Mouse (Mus musculus): Measurements from ENCODE around the gene Gm10197. TPM values are rescaled to one million over a fixed set of nuclear protein-coding genes. Genes with fewer than 3 reads are reported as not detected.

Gm10197 gene
- 3.5 TPM in 1 of 2 replicates, not detected in the other for polyA plus RNA-seq (2015; fragmentation: Nextera tagmentation; extraction: Ambion mirVana)

- no peak within 1 kb of the TSS for H3K27ac ChIP-seq (ENCODE audit: low read length)
- no peak for ATAC-seq (replicated peaks; ENCODE audit: extremely low read depth, insufficient read depth, low FRiP score)
- no peak within 1 kb of the TSS for H3K4me3 ChIP-seq (ENCODE audit: low read length)
- H3K9ac ChIP-seq (ENCODE audit: low read length), result no peak within 1 kb of the TSS
- H3K4me1 ChIP-seq (ENCODE audit: control insufficient read depth, insufficient read depth, low read length), result peaks cover 12% of the 10 kb centered on the region
- H3K4me2 ChIP-seq (ENCODE audit: low read depth, low read length), result no peak within 1 kb of the TSS
- H3K9me3 ChIP-seq (replicated peaks; ENCODE audit: control insufficient read depth, low read length), result no peaks in the 10 kb centered on the region
- WGBS, result 69% methylated on average over 13 of the region's 13 CpGs
- no peaks in the 10 kb centered on the region for H3K27me3 ChIP-seq (ENCODE audit: control insufficient read depth, insufficient read depth, low read length)
- H3K36me3 ChIP-seq (ENCODE audit: control insufficient read depth, insufficient read depth), result peaks cover 12% of the 10 kb centered on the region; the same call in 1 of the 2 replicates
Observed at GRCm38 (mm10) chr19:53371666-53372065, at the start of gene Gm10197. Gene Gm10197, minus strand, starts transcription at chr19:53371766.

GRCm38 (mm10) chr19:53420924-53421582 lies 49.5 kb upstream of the Gm10197 start:
- H3K9me3 ChIP-seq (replicated peaks; ENCODE audit: control insufficient read depth, low read length), result no peaks in the 10 kb centered on the region

GRCm38 (mm10) chr19:53419834-53420233 lies 48.3 kb upstream of the Gm10197 start:
- H3K4me3 ChIP-seq (ENCODE audit: low read length), result no peak overlapping the region
- H3K27me3 ChIP-seq (ENCODE audit: control insufficient read depth, insufficient read depth, low read length), result no peaks in the 10 kb centered on the region
- H3K4me1 ChIP-seq (ENCODE audit: control insufficient read depth, insufficient read depth, low read length), result peaks cover 11% of the 10 kb centered on the region
- no peak overlapping the region for H3K9ac ChIP-seq (ENCODE audit: low read length)
- H3K9me3 ChIP-seq (replicated peaks; ENCODE audit: control insufficient read depth, low read length), result no peaks in the 10 kb centered on the region
- 46% methylated on average over 5 of the region's 5 CpGs for WGBS
- no peak overlapping the region for H3K27ac ChIP-seq (ENCODE audit: low read length)
- H3K36me3 ChIP-seq (ENCODE audit: control insufficient read depth, insufficient read depth), result no peaks in the 10 kb centered on the region
- ATAC-seq (replicated peaks; ENCODE audit: extremely low read depth, insufficient read depth, low FRiP score), result no peak
- no peak overlapping the region for H3K4me2 ChIP-seq (ENCODE audit: low read depth, low read length)

More at GRCm38 (mm10) chr19:53420924-53421582, 49.5 kb upstream of the Gm10197 start:
- H3K4me3 ChIP-seq (ENCODE audit: low read length), result peak overlapping the region; percentile 46
- H3K27me3 ChIP-seq (ENCODE audit: control insufficient read depth, insufficient read depth, low read length), result no peaks in the 10 kb centered on the region
- WGBS, result under 1% methylated on average over 19 of the region's 19 CpGs
- no peaks in the 10 kb centered on the region for H3K36me3 ChIP-seq (ENCODE audit: control insufficient read depth, insufficient read depth)
- peak; percentile 87 for ATAC-seq (replicated peaks; ENCODE audit: extremely low read depth, insufficient read depth, low FRiP score)
- peaks cover 11% of the 10 kb centered on the region for H3K4me1 ChIP-seq (ENCODE audit: control insufficient read depth, insufficient read depth, low read length)
- peak overlapping the region; percentile 53 for H3K9ac ChIP-seq (ENCODE audit: low read length)
- peak overlapping the region; percentile 64 for H3K4me2 ChIP-seq (ENCODE audit: low read depth, low read length)
- peak overlapping the region; percentile 71 for H3K27ac ChIP-seq (ENCODE audit: low read length)

- Histone ChIP-seq H3K36me3 (ENCODE audit: control insufficient read depth, insufficient read depth) (no peaks in the 10 kb centered on the region), H3K4me2 (ENCODE audit: low read depth, low read length) (no peak overlapping the region), H3K27me3 (ENCODE audit: control insufficient read depth, insufficient read depth, low read length) (no peaks in the 10 kb centered on the region), H3K4me3 (ENCODE audit: low read length) (no peak overlapping the region), H3K27ac (ENCODE audit: low read length) (no peak overlapping the region), H3K9me3 (replicated peaks; ENCODE audit: control insufficient read depth, low read length) (no peaks in the 10 kb centered on the region), H3K4me1 (ENCODE audit: control insufficient read depth, insufficient read depth, low read length) (peaks cover 20% of the 10 kb centered on the region), H3K9ac (ENCODE audit: low read length) (no peak overlapping the region)
- ATAC-seq (replicated peaks; ENCODE audit: extremely low read depth, insufficient read depth, low FRiP score), result no peak
- 71% methylated on average over 17 of the region's 17 CpGs for WGBS
Observed at GRCm38 (mm10) chr19:53415198-53415597, 43.6 kb upstream of the Gm10197 start.

- no peak overlapping the region for H3K4me3 ChIP-seq (ENCODE audit: low read length)
- H3K27ac ChIP-seq (ENCODE audit: low read length), result no peak overlapping the region
- H3K27me3 ChIP-seq (ENCODE audit: control insufficient read depth, insufficient read depth, low read length), result no peaks in the 10 kb centered on the region
- ATAC-seq (replicated peaks; ENCODE audit: extremely low read depth, insufficient read depth, low FRiP score), result no peak
- peaks cover 24% of the 10 kb centered on the region for H3K4me1 ChIP-seq (ENCODE audit: control insufficient read depth, insufficient read depth, low read length)
- H3K9ac ChIP-seq (ENCODE audit: low read length), result no peak overlapping the region
- no peak overlapping the region for H3K4me2 ChIP-seq (ENCODE audit: low read depth, low read length)
- 48% methylated on average over 11 of the region's 11 CpGs for WGBS
- H3K9me3 ChIP-seq (replicated peaks; ENCODE audit: control insufficient read depth, low read length), result no peaks in the 10 kb centered on the region
- H3K36me3 ChIP-seq (ENCODE audit: control insufficient read depth, insufficient read depth), result no peaks in the 10 kb centered on the region
Observed at GRCm38 (mm10) chr19:53414650-53415049, 43.1 kb upstream of the Gm10197 start.

- ATAC-seq (replicated peaks; ENCODE audit: extremely low read depth, insufficient read depth, low FRiP score), result no peak
- Histone ChIP-seq H3K27me3 (ENCODE audit: control insufficient read depth, insufficient read depth, low read length) (no peaks in the 10 kb centered on the region), H3K36me3 (ENCODE audit: control insufficient read depth, insufficient read depth) (no peaks in the 10 kb centered on the region), H3K4me3 (ENCODE audit: low read length) (no peak overlapping the region), H3K4me2 (ENCODE audit: low read depth, low read length) (no peak overlapping the region), H3K4me1 (ENCODE audit: control insufficient read depth, insufficient read depth, low read length) (peaks cover 24% of the 10 kb centered on the region), H3K27ac (ENCODE audit: low read length) (peak overlapping the region; percentile 32; the same call in 1 of the 2 replicates), H3K9me3 (replicated peaks; ENCODE audit: control insufficient read depth, low read length) (no peaks in the 10 kb centered on the region), H3K9ac (ENCODE audit: low read length) (no peak overlapping the region)
- 71% methylated on average over 15 of the region's 15 CpGs for WGBS
Observed at GRCm38 (mm10) chr19:53413617-53414380, 42.2 kb upstream of the Gm10197 start.

- WGBS, result 23% methylated on average over 6 of the region's 6 CpGs
- Histone ChIP-seq H3K9ac (ENCODE audit: low read length) (no peak overlapping the region; the same call in 1 of the 2 replicates), H3K4me3 (ENCODE audit: low read length) (no peak overlapping the region), H3K9me3 (replicated peaks; ENCODE audit: control insufficient read depth, low read length) (no peaks in the 10 kb centered on the region), H3K27ac (ENCODE audit: low read length) (peak overlapping the region; percentile 29; the same call in 1 of the 2 replicates), H3K4me1 (ENCODE audit: control insufficient read depth, insufficient read depth, low read length) (peaks cover 24% of the 10 kb centered on the region), H3K27me3 (ENCODE audit: control insufficient read depth, insufficient read depth, low read length) (no peaks in the 10 kb centered on the region), H3K4me2 (ENCODE audit: low read depth, low read length) (no peak overlapping the region), H3K36me3 (ENCODE audit: control insufficient read depth, insufficient read depth) (no peaks in the 10 kb centered on the region)
- no peak; the same call in 1 of the 2 replicates for ATAC-seq (replicated peaks; ENCODE audit: extremely low read depth, insufficient read depth, low FRiP score)
Observed at GRCm38 (mm10) chr19:53412149-53412848, 40.7 kb upstream of the Gm10197 start.

- no peak overlapping the region for H3K4me2 ChIP-seq (ENCODE audit: low read depth, low read length)
- H3K36me3 ChIP-seq (ENCODE audit: control insufficient read depth, insufficient read depth), result no peaks in the 10 kb centered on the region
- 50% methylated on average over 17 of the region's 17 CpGs for WGBS
- H3K9me3 ChIP-seq (replicated peaks; ENCODE audit: control insufficient read depth, low read length), result no peaks in the 10 kb centered on the region
- 0 out of 2 replicates have a peak overlapping the region, but pooled peaks have one; percentile 28 for H3K9ac ChIP-seq (ENCODE audit: low read length)
- ATAC-seq (replicated peaks; ENCODE audit: extremely low read depth, insufficient read depth, low FRiP score), result no peak
- H3K27ac ChIP-seq (ENCODE audit: low read length), result no peak overlapping the region
- H3K4me1 ChIP-seq (ENCODE audit: control insufficient read depth, insufficient read depth, low read length), result peaks cover 24% of the 10 kb centered on the region
- no peak overlapping the region for H3K4me3 ChIP-seq (ENCODE audit: low read length)
- H3K27me3 ChIP-seq (ENCODE audit: control insufficient read depth, insufficient read depth, low read length), result no peaks in the 10 kb centered on the region
Observed at GRCm38 (mm10) chr19:53409663-53410307, 38.2 kb upstream of the Gm10197 start.
